Mouse (Mus musculus) ES-E14 (cell line): Measurements from ENCODE around the gene Tnnc2. TPM values are rescaled to one million over a fixed set of nuclear protein-coding genes. Genes with fewer than 3 reads are reported as not detected.

ENCODE experiments used
- DNase-seq: peaks from one replicate; pipeline ENCODE4 v3.0.0-alpha.2; 2013; ENCODE audit warnings: low read depth, low spot score
- H3K27ac ChIP-seq: 2 replicates; pipeline ENCODE4 v1.5.1; 2012; ENCODE audit warnings: low read depth, mild to moderate bottlenecking, low read length, moderate library complexity, mixed read lengths; ENCODE audit not compliant: poor library complexity, insufficient read depth, severe bottlenecking
- H3K36me3 ChIP-seq: 2 replicates; pipeline ENCODE4 v1.6.1; 2012; ENCODE audit warnings: mild to moderate bottlenecking, low read length, moderate library complexity, mixed read lengths; ENCODE audit not compliant: control insufficient read depth, poor library complexity, insufficient read depth, severe bottlenecking
- H3K4me1 ChIP-seq, 2 experiments: fragments of 150-350 bp in 1 of 2; sonication (generic) in 1 of 2; 2 replicates each; pipeline ENCODE4 v1.6.1; 2012; ENCODE audit warnings: low read length in 2 of 2, mild to moderate bottlenecking in 1 of 2, mixed read lengths in 1 of 2; ENCODE audit not compliant: control insufficient read depth in 2 of 2, insufficient read depth in 2 of 2, poor library complexity in 1 of 2
- H3K4me3 ChIP-seq, 2 experiments: fragments of 150-350 bp in 1 of 2; sonication (generic) in 1 of 2; 2 replicates each; pipeline ENCODE4 v1.5.1; 2012; ENCODE audit warnings: low read length in 2 of 2, low read depth in 1 of 2, mild to moderate bottlenecking in 1 of 2, mixed read lengths in 1 of 2; ENCODE audit not compliant: insufficient read depth in 1 of 2, poor library complexity in 1 of 2, severe bottlenecking in 1 of 2
- H3K9ac ChIP-seq: 2 replicates; pipeline ENCODE4 v1.6.1; 2012; ENCODE audit warnings: low read depth, mild to moderate bottlenecking, low read length, mixed read lengths; ENCODE audit not compliant: poor library complexity, insufficient read depth, severe bottlenecking
- H3K9me3 ChIP-seq: fragments of 150-350 bp; sonication (generic); 2 replicates; pipeline ENCODE4 v1.6.1; 2012; ENCODE audit warnings: low read depth, mild to moderate bottlenecking, low read length; ENCODE audit not compliant: control insufficient read depth, insufficient read depth
- CHD2 ChIP-seq: IDR thresholded peaks from 2 replicates; pipeline ENCODE4 v1.6.1; 2014; ENCODE audit warnings: mild to moderate bottlenecking, low read depth, low read length, inconsistent platforms
- HCFC1 ChIP-seq: IDR thresholded peaks from 2 replicates; pipeline ENCODE4 v1.6.1; 2012; ENCODE audit warnings: low read length, inconsistent platforms, borderline replicate concordance; ENCODE audit not compliant: insufficient read depth
- MAFK ChIP-seq: IDR thresholded peaks from 2 replicates; pipeline ENCODE4 v1.6.1; 2014; ENCODE audit warnings: mild to moderate bottlenecking, low read depth, low read length, inconsistent platforms; ENCODE audit not compliant: insufficient read depth
- ZC3H11A ChIP-seq: IDR thresholded peaks from 2 replicates; pipeline ENCODE4 v1.6.1; 2012; ENCODE audit warnings: low read depth, mild to moderate bottlenecking, inconsistent platforms, low read length, borderline replicate concordance
- ZNF384 ChIP-seq: IDR thresholded peaks from 2 replicates; pipeline ENCODE4 v1.6.1; 2012; ENCODE audit warnings: low read depth, low read length, inconsistent platforms
- in situ Hi-C, 2 experiments: fragments of 600-800 bp; cut with MboI; formaldehyde crosslinking; loops; one replicate each; pipeline ENCODE4 v1.15.1; 2025; ENCODE audit warnings: low sequenced_read_pairs in 2 of 2, inconsistent platforms in 1 of 2; ENCODE audit not compliant: unreplicated experiment in 2 of 2
- total RNA-seq: library from RNA; depleted of rRNA; stranded (reverse); fragments of 300-350 nt; gene quantifications from 2 replicates; pipeline ENCODE4 v1.2.3, GENCODE M21; 2012

Gene Tnnc2
- total RNA-seq, 1 experiment = 1.7 TPM

DNA sequence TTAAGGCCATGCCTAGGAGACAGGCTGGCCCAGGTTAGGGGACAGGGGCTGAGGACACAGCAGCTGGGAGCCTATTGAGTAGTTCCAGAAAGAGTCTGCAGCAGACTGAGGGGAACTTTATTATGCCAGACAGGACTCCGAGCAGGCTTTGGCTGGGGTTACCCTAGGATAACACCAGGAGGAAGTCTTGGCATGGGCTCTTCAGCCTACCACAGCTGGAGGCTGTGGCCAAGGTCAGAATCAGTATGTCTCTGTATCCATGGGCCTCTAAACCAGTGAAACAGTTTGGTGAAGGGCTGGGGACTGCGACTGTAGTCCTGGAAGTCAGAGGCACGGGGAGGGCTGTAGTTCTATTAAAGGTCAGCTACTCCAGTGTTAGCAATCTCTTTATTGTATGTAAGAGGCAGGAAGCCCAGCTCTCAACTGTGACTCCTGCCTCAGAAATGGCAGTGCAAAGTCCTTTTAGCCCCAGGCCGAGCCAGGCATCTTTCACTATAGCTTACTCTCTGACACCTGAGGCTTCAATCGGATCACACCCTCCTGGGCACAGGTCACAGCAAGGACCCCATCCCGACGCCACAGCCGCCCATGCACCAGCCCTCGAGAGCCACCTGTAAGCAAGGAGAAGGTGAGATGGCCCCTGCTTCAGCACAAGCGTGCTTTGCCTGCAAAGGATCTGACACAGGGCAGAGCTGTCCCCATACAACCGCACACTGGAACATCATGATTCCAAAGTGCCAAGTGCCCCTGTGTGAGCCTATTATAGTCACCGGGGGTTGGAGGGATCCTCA, 12.8 kb upstream of the Tnnc2 start:
- in situ Hi-C loops = no loop called here
- Histone ChIP-seq H3K36me3 (peaks cover 28% of the 10 kb centered on the region), H3K4me3 (no peak overlapping the region), H3K4me1 (peaks cover 7 to 28% of the 10 kb centered on the region in 2 experiments), H3K27ac (no peak overlapping the region), H3K9me3 (no peaks in the 10 kb centered on the region), H3K9ac (no peak overlapping the region)
- TF ChIP-seq HCFC1 (no peak), MAFK (no peak), ZNF384 (no peak)
- DNase-seq = no peak

DNA sequence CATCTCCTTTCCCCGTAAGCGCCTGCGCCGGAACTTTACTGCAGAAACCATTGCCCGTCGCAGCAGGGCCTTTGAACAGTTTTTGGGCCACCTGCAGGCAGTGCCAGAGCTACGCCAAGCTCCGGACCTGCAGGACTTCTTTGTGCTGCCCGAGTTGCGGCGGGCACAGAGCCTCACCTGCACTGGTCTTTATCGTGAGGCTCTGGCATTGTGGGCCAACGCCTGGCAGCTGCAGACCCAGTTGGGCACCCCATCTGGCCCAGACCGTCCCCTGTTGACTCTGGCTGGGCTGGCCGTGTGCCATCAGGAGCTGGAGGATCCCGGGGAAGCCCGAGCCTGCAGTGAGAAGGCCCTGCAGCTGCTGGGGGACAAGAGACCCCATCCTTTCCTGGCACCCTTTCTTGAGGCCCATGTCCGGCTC, 12.1 kb upstream of the Tnnc2 start:
- peaks cover 8 to 30% of the 10 kb centered on the region in 2 experiments for H3K4me1 ChIP-seq
- in situ Hi-C loops = no loop called here
- no peak for DNase-seq
- no peak for TF ChIP-seq CHD2
- TF ChIP-seq MAFK = no peak
- no peak for TF ChIP-seq HCFC1
- no peak for TF ChIP-seq ZC3H11A
- no peak for TF ChIP-seq ZNF384
- peak overlapping the region; percentile 4; the same call in 1 of the 2 replicates for H3K9ac ChIP-seq
- H3K9me3 ChIP-seq = no peaks in the 10 kb centered on the region
- peaks cover 24% of the 10 kb centered on the region; the same call in 1 of the 2 replicates for H3K36me3 ChIP-seq
- no peak overlapping the region for H3K27ac ChIP-seq
- H3K4me3 ChIP-seq = no peak overlapping the region; a peak in 1 of 4 replicates

DNA sequence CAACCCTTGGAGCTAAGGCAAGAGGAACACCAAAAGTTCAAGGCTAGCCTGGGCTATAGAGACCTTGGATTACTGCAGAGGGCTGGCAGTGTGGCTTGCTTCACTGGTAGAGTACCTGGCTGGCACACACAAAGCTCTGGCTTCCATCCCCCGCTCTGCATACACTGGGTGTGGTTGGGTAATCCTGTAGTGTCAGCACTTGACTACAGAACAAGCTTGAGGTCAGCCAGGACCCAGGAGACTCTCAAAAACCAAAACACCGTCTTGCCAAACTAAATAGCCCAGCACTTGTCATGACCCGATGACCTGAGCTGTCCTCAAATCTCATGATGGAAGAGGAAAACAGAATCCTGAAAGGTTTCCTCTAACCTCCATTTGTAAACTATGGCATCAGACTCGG, 10.7 kb upstream of the Tnnc2 start:
- Histone ChIP-seq H3K9ac (no peak overlapping the region), H3K36me3 (peaks cover 16% of the 10 kb centered on the region; the same call in 1 of the 2 replicates), H3K4me1 (peaks cover 8 to 34% of the 10 kb centered on the region in 2 experiments), H3K9me3 (no peaks in the 10 kb centered on the region), H3K4me3 (no peak overlapping the region), H3K27ac (no peak overlapping the region)
- TF ChIP-seq ZC3H11A (no peak), ZNF384 (no peak), HCFC1 (no peak), CHD2 (no peak), MAFK (no peak)
- no peak for DNase-seq
- in situ Hi-C loops = no loop called here

DNA sequence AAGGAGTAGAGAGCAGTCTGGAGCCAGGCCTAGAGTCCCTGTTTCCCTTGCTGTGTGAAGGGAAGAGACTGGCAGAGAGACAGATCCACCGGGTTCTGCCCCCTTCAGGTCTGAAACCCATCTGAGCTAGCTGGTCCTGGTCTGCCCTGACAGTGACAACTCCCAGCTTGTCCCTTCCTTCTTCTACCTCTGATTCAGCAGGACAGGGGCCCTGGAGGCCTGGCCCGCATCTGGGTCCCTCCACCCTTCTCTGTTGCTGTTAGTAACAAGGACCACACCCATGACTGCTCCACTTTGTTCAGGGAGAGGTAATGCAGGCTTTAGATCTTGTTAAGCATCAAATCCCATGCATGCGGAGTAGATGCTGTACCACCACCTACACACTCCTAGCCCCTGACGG, 8.6 kb upstream of the Tnnc2 start:
- Histone ChIP-seq H3K4me1 (peaks cover 7 to 32% of the 10 kb centered on the region in 2 experiments), H3K9me3 (no peaks in the 10 kb centered on the region), H3K9ac (no peak overlapping the region), H3K4me3 (no peak overlapping the region), H3K36me3 (peaks cover 9% of the 10 kb centered on the region; the same call in 1 of the 2 replicates), H3K27ac (no peak overlapping the region)
- TF ChIP-seq ZNF384 (no peak), ZC3H11A (no peak)
- in situ Hi-C loops = no loop called here
- no peak for DNase-seq
